Mouse (Mus musculus): ENCODE results near the gene Zfp142. TPM values are rescaled to one million over a fixed set of nuclear protein-coding genes. Genes with fewer than 3 reads are reported as not detected.

The Zfp142 gene
- polyA plus RNA-seq, 1 experiment from 2014 or later: 5.0 TPM

GRCm38 (mm10) chr1:74538650-74539049 is 49.4 kb downstream of the Zfp142 start:
- Histone ChIP-seq H3K36me3 (ENCODE audit: control insufficient read depth, insufficient read depth) (no peaks in the 10 kb centered on the region), H3K4me3 (ENCODE audit: low read length) (no peak overlapping the region), H3K27me3 (ENCODE audit: control insufficient read depth, insufficient read depth, low read length) (no peaks in the 10 kb centered on the region), H3K27ac (ENCODE audit: low read length) (no peak overlapping the region), H3K4me1 (ENCODE audit: control insufficient read depth, insufficient read depth, low read length) (no peaks in the 10 kb centered on the region), H3K4me2 (ENCODE audit: low read depth, low read length) (no peak overlapping the region), H3K9me3 (replicated peaks; ENCODE audit: control insufficient read depth, low read length) (no peaks in the 10 kb centered on the region), H3K9ac (ENCODE audit: low read length) (no peak overlapping the region)
- ATAC-seq (replicated peaks; ENCODE audit: extremely low read depth, insufficient read depth, low FRiP score): no peak

DNA sequence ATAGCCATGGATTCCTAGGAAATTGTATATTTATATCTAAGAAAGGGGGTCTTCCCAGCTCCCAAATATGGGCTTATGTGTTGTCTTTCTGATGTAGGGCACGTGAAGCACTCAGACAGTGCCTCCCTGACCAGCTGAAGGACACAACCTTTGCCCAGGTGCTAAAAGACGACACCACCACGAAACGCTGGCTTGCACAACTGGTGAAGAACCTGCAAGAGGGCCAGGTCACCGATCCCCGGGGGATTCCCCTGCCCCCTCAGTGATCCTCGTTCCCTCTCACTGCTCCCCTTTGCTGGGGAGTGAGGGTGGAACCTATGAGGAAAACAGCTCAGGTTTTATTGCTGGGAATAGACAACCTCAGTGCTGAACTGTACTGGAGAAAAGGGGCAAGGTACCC is 59.5 kb downstream of the Zfp142 start:
- Histone ChIP-seq H3K27ac (ENCODE audit: low read length) (no peak overlapping the region), H3K4me1 (ENCODE audit: control insufficient read depth, insufficient read depth, low read length) (no peaks in the 10 kb centered on the region), H3K9ac (ENCODE audit: low read length) (no peak overlapping the region), H3K4me3 (ENCODE audit: low read length) (no peak overlapping the region), H3K4me2 (ENCODE audit: low read depth, low read length) (no peak overlapping the region), H3K9me3 (replicated peaks; ENCODE audit: control insufficient read depth, low read length) (no peaks in the 10 kb centered on the region), H3K27me3 (ENCODE audit: control insufficient read depth, insufficient read depth, low read length) (no peaks in the 10 kb centered on the region), H3K36me3 (ENCODE audit: control insufficient read depth, insufficient read depth) (peaks cover 69% of the 10 kb centered on the region)
- WGBS: 86% methylated on average over 7 of the region's 7 CpGs
- ATAC-seq (replicated peaks; ENCODE audit: extremely low read depth, insufficient read depth, low FRiP score): no peak

DNA sequence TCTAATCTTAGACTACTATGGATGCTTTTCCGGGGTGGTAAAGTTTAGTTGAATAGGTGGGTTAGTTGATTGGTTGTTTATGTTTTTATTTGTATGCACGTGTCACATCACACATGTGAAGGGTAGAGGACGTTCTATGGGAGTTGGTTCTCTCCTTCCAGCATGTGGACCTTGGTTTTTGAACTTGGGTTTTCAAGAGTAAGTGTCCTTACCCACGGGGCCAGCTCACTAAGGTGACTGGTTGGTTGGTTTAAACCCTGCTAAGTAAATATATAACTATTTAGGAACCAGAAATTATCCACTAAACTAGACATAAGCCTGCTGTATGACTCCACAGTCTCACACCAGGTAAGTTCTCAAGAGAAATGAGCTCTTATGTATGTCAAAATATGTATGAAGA is 63.3 kb downstream of the Zfp142 start:
- 86% methylated on average over 4 of the region's 4 CpGs for WGBS
- no peak overlapping the region for H3K4me3 ChIP-seq (ENCODE audit: low read length)
- ATAC-seq (replicated peaks; ENCODE audit: extremely low read depth, insufficient read depth, low FRiP score): no peak
- H3K36me3 ChIP-seq (ENCODE audit: control insufficient read depth, insufficient read depth): peaks cover 64% of the 10 kb centered on the region
- H3K27me3 ChIP-seq (ENCODE audit: control insufficient read depth, insufficient read depth, low read length): no peaks in the 10 kb centered on the region
- no peaks in the 10 kb centered on the region for H3K4me1 ChIP-seq (ENCODE audit: control insufficient read depth, insufficient read depth, low read length)
- H3K9ac ChIP-seq (ENCODE audit: low read length): no peak overlapping the region
- no peak overlapping the region for H3K27ac ChIP-seq (ENCODE audit: low read length)
- H3K9me3 ChIP-seq (replicated peaks; ENCODE audit: control insufficient read depth, low read length): no peaks in the 10 kb centered on the region
- H3K4me2 ChIP-seq (ENCODE audit: low read depth, low read length): no peak overlapping the region

GRCm38 (mm10) chr1:74519875-74520274 is 68.2 kb downstream of the Zfp142 start:
- Histone ChIP-seq H3K4me2 (ENCODE audit: low read depth, low read length) (no peak overlapping the region), H3K4me3 (ENCODE audit: low read length) (no peak overlapping the region), H3K27ac (ENCODE audit: low read length) (no peak overlapping the region), H3K36me3 (ENCODE audit: control insufficient read depth, insufficient read depth) (peaks cover 35% of the 10 kb centered on the region), H3K27me3 (ENCODE audit: control insufficient read depth, insufficient read depth, low read length) (no peaks in the 10 kb centered on the region), H3K9me3 (replicated peaks; ENCODE audit: control insufficient read depth, low read length) (no peaks in the 10 kb centered on the region), H3K9ac (ENCODE audit: low read length) (no peak overlapping the region), H3K4me1 (ENCODE audit: control insufficient read depth, insufficient read depth, low read length) (no peaks in the 10 kb centered on the region)
- ATAC-seq (replicated peaks; ENCODE audit: extremely low read depth, insufficient read depth, low FRiP score): no peak

Small RNA genes lying within 50 kb of the gene (microRNA-seq; reads per million reads assigned to microRNA genes)
- gene Gm25035: not detected

Other genes starting within 250 kb of the Zfp142 start
- 0.62 and 1.1 TPM in 2 replicates for gene Catip, start 226.1 kb downstream of the Zfp142 start, polyA plus RNA-seq (2015; fragmentation: Nextera tagmentation; extraction: Ambion mirVana)
- 3.4 and 4.3 TPM in 2 replicates for gene Slc11a1, start 213.1 kb downstream of the Zfp142 start, polyA plus RNA-seq (2015; fragmentation: Nextera tagmentation; extraction: Ambion mirVana)
- gene Ctdsp1, start 196.7 kb downstream of the Zfp142 start, polyA plus RNA-seq (2015; fragmentation: Nextera tagmentation; extraction: Ambion mirVana): 64.6 and 66.7 TPM in 2 replicates
- gene Vil1, start 178.9 kb downstream of the Zfp142 start, polyA plus RNA-seq (2015; fragmentation: Nextera tagmentation; extraction: Ambion mirVana): 0.37 and 1.7 TPM in 2 replicates
- 28.3 and 32.1 TPM in 2 replicates for gene Cnot9, start 82.2 kb downstream of the Zfp142 start, polyA plus RNA-seq (2015; fragmentation: Nextera tagmentation; extraction: Ambion mirVana)
- 0.20 and 0.68 TPM in 2 replicates for gene Plcd4, start 45.4 kb downstream of the Zfp142 start, polyA plus RNA-seq (2015; fragmentation: Nextera tagmentation; extraction: Ambion mirVana)
- 19.2 and 20.3 TPM in 2 replicates for gene Usp37, start 44.0 kb downstream of the Zfp142 start, polyA plus RNA-seq (2015; fragmentation: Nextera tagmentation; extraction: Ambion mirVana)
- gene Bcs1l, start within 50 bp of the Zfp142 start, polyA plus RNA-seq (2015; fragmentation: Nextera tagmentation; extraction: Ambion mirVana): 22.6 and 25.2 TPM in 2 replicates
- gene Rnf25, start 13.2 kb upstream of the Zfp142 start, polyA plus RNA-seq (2015; fragmentation: Nextera tagmentation; extraction: Ambion mirVana): 23.5 and 26.1 TPM in 2 replicates
- 3.1 and 3.9 TPM in 2 replicates for gene Stk36, start 13.2 kb upstream of the Zfp142 start, polyA plus RNA-seq (2015; fragmentation: Nextera tagmentation; extraction: Ambion mirVana)
- 7.1 and 10.3 TPM in 2 replicates for gene Ttll4, start 73.5 kb upstream of the Zfp142 start, polyA plus RNA-seq (2015; fragmentation: Nextera tagmentation; extraction: Ambion mirVana)
- gene Cyp27a1, start 125.3 kb upstream of the Zfp142 start, polyA plus RNA-seq (2015; fragmentation: Nextera tagmentation; extraction: Ambion mirVana): 12.4 and 13.3 TPM in 2 replicates
- 4.6 and 5.7 TPM in 2 replicates for gene Prkag3, start 161.0 kb upstream of the Zfp142 start, polyA plus RNA-seq (2015; fragmentation: Nextera tagmentation; extraction: Ambion mirVana)
- gene Wnt6, start 183.6 kb upstream of the Zfp142 start, polyA plus RNA-seq (2015; fragmentation: Nextera tagmentation; extraction: Ambion mirVana): 0.36 and 0.71 TPM in 2 replicates
- gene Wnt10a, start 203.3 kb upstream of the Zfp142 start, polyA plus RNA-seq (2015; fragmentation: Nextera tagmentation; extraction: Ambion mirVana): 0.20 and 0.24 TPM in 2 replicates